ENCODE assay signal across 13 mouse cellular contexts in genomic region chr10:98257980-98258707, GRCm38 (mm10).
"Had no signal": no experiment of that assay in that cellular context is flagged by ENCODE, and none has a peak within 500 bp of the region (broad histone marks: within the 10 kb centered on the region; RNA-seq: fewer than 3 reads in every experiment).

No protein-coding gene starts in this region.

- ATAC-seq: inflammation-experienced regulatory T-cells, adult 6 months; intestine, postnatal 0 days; liver, postnatal 0 days had no signal

- H3K4me3 ChIP-seq: layer of hippocampus, adult 2 months; limb, embryonic 12.5 days; liver, embryonic 13.5 days; myocyte; neural tube, embryonic 15.5 days had no signal

- H3K27me3 ChIP-seq: limb, embryonic 12.5 days; liver, embryonic 13.5 days; neural tube, embryonic 15.5 days had no signal

- H3K9me3 ChIP-seq: limb, embryonic 12.5 days; liver, embryonic 13.5 days; neural tube, embryonic 15.5 days had no signal

- DNase-seq: liver; liver, embryonic 13.5 days; liver, postnatal 0 days; midbrain, embryonic 14.5 days; right cerebral cortex, adult 18-20 months; thymus, postnatal 4 days had no signal

- H3K27ac ChIP-seq: layer of hippocampus, adult 2 months; limb, embryonic 12.5 days; liver, embryonic 13.5 days; neural tube, embryonic 15.5 days; stomach, postnatal 0 days had no signal

- H3K36me3 ChIP-seq: limb, embryonic 12.5 days; liver, embryonic 13.5 days; neural tube, embryonic 15.5 days had no signal

- H3K9ac ChIP-seq: limb, embryonic 12.5 days; liver, embryonic 13.5 days; liver, postnatal 0 days; neural tube, embryonic 15.5 days had no signal

- H3K4me2 ChIP-seq: limb, embryonic 12.5 days; liver, embryonic 13.5 days; neural tube, embryonic 15.5 days had no signal

- H3K4me1 ChIP-seq: limb, embryonic 12.5 days; liver, embryonic 13.5 days; neural tube, embryonic 15.5 days had no signal
